ENCODE assay signal across 21 mouse cellular contexts in the genomic region with DNA sequence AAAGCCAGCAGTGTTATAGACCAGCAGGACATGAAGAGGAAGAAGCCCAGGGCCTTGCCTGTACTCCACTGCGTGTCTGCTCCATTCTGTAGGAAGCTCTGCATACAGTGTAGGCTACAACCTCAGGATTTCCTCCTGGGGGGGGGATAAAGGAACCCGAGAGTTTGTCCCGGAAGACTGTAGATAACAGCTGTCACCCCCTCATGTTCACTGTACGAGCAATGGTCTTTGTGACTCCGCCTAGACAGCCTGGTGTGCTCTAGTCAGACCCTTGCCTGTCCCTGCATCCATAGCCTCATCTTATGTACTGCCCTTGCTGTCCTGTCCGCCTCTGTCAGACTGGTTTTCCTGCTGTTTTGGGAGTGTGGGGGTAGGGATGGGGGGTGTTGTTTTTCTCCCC. TPM values are rescaled to one million over a fixed set of nuclear protein-coding genes. Genes with fewer than 3 reads are reported as not detected.
DNase-seq lines count a peak whose midpoint lies in the region; ATAC-seq lines count a peak whose summit lies in the region.
"Had no signal": no experiment of that assay in that cellular context is flagged by ENCODE, and none has a peak within 500 bp of the region (broad histone marks: within the 10 kb centered on the region; RNA-seq: fewer than 3 reads in every experiment).

No protein-coding gene starts in this region.

- H3K4me3 ChIP-seq in kidney, embryonic 14.5 days (ENCODE audit: low read length), result no peak overlapping the region
- H3K4me3 ChIP-seq in liver, embryonic 12.5 days, result no peak overlapping the region
- no peak overlapping the region for H3K4me3 ChIP-seq in liver, embryonic 16.5 days (ENCODE audit: low read depth, low read length)
- H3K4me3 ChIP-seq: forebrain, embryonic 10.5 days; forebrain, embryonic 13.5 days; heart, embryonic 13.5 days had no signal

- no peak overlapping the region for H3K9ac ChIP-seq in kidney, embryonic 14.5 days (ENCODE audit: low read depth, low read length)
- no peak overlapping the region for H3K9ac ChIP-seq in liver, embryonic 12.5 days
- H3K9ac ChIP-seq in liver, embryonic 16.5 days (ENCODE audit: low read depth, low read length), result no peak overlapping the region
- H3K9ac ChIP-seq: forebrain, embryonic 13.5 days; heart, embryonic 13.5 days; hindbrain, embryonic 14.5 days had no signal

- ATAC-seq in kidney, embryonic 14.5 days (ENCODE audit: low FRiP score, low TSS enrichment), result 0 out of 2 replicates have a peak, but pooled peaks have one; percentile 28
- peak; percentile 40; the same call in 1 of the 2 replicates for ATAC-seq in liver, embryonic 12.5 days
- ATAC-seq in liver, embryonic 16.5 days (ENCODE audit: low read depth), result peak; percentile 31; the same call in 1 of the 2 replicates
- ATAC-seq in inflammation-experienced regulatory T-cells, adult 6 months, result no peak
- ATAC-seq: activated CD4-positive, CD25-positive, alpha-beta regulatory T cell, adult 4 months; forebrain, embryonic 13.5 days; forebrain, embryonic 16.5 days had no signal

- DNase-seq in heart, adult 11 months, result peak; percentile 55
- no peak for DNase-seq in heart, postnatal 36 days
- DNase-seq in kidney, adult 9 months, result no peak
- DNase-seq in thymus, postnatal 4 days, result no peak
- DNase-seq: adrenal gland, postnatal 10 days; adrenal gland, postnatal 36 days; cerebellum, adult 18-20 months; cerebellum, adult 9-10 months; cerebellum, postnatal 14 days; gastrocnemius, postnatal 10 days; gastrocnemius, postnatal 36 days had no signal

- no peaks in the 10 kb centered on the region for H3K9me3 ChIP-seq in kidney, embryonic 14.5 days (ENCODE audit: control insufficient read depth, low read length)
- no peaks in the 10 kb centered on the region for H3K9me3 ChIP-seq in liver, embryonic 12.5 days (replicated peaks)
- H3K9me3 ChIP-seq in liver, embryonic 16.5 days (replicated peaks; ENCODE audit: control insufficient read depth, low read length), result no peaks in the 10 kb centered on the region
- H3K9me3 ChIP-seq: forebrain, embryonic 10.5 days; forebrain, embryonic 13.5 days; heart, embryonic 13.5 days had no signal

- no peak overlapping the region for H3K4me2 ChIP-seq in kidney, embryonic 14.5 days (replicated peaks; ENCODE audit: low read depth, low read length)
- H3K4me2 ChIP-seq in liver, embryonic 12.5 days, result no peak overlapping the region
- no peak overlapping the region for H3K4me2 ChIP-seq in liver, embryonic 16.5 days (ENCODE audit: low read depth, low read length)
- H3K4me2 ChIP-seq: forebrain, embryonic 13.5 days; heart, embryonic 13.5 days; hindbrain, embryonic 14.5 days had no signal

- 84% methylated on average over 6 of the region's 6 CpGs for WGBS in kidney, embryonic 14.5 days
- WGBS in liver, embryonic 12.5 days (ENCODE audit: insufficient replicate concordance), result 70% methylated on average over 6 of the region's 6 CpGs
- WGBS in liver, embryonic 16.5 days (ENCODE audit: insufficient replicate concordance), result 55% methylated on average over 6 of the region's 6 CpGs

- no peaks in the 10 kb centered on the region for H3K4me1 ChIP-seq in kidney, embryonic 14.5 days (ENCODE audit: control insufficient read depth, insufficient read depth, low read length)
- peaks cover 9% of the 10 kb centered on the region for H3K4me1 ChIP-seq in liver, embryonic 12.5 days
- H3K4me1 ChIP-seq in liver, embryonic 16.5 days (ENCODE audit: control insufficient read depth, low read depth, low read length), result peaks cover 3% of the 10 kb centered on the region
- H3K4me1 ChIP-seq: forebrain, embryonic 10.5 days; forebrain, embryonic 13.5 days; heart, embryonic 13.5 days had no signal

- no peaks in the 10 kb centered on the region for H3K27me3 ChIP-seq in kidney, embryonic 14.5 days (ENCODE audit: control insufficient read depth, insufficient read depth, low read length)
- H3K27me3 ChIP-seq in liver, embryonic 12.5 days (replicated peaks), result no peaks in the 10 kb centered on the region
- no peaks in the 10 kb centered on the region for H3K27me3 ChIP-seq in liver, embryonic 16.5 days (ENCODE audit: control insufficient read depth, insufficient read depth, low read depth, low read length)
- H3K27me3 ChIP-seq: forebrain, embryonic 13.5 days; heart, embryonic 13.5 days had no signal

- intact Hi-C loops in heart, postnatal 36 days (cut with DNase I), result no loop called here

- H3K27ac ChIP-seq in kidney, embryonic 14.5 days (ENCODE audit: low read depth, low read length), result no peak overlapping the region
- no peak overlapping the region for H3K27ac ChIP-seq in liver, embryonic 12.5 days
- no peak overlapping the region for H3K27ac ChIP-seq in liver, embryonic 16.5 days (ENCODE audit: low read length)
- H3K27ac ChIP-seq: forebrain, embryonic 10.5 days; forebrain, embryonic 13.5 days; heart, embryonic 13.5 days; hindbrain, embryonic 14.5 days had no signal

- H3K36me3 ChIP-seq in kidney, embryonic 14.5 days (ENCODE audit: control insufficient read depth, insufficient read depth, low read length), result peaks cover 78% of the 10 kb centered on the region
- H3K36me3 ChIP-seq in liver, embryonic 12.5 days, result peaks cover 70% of the 10 kb centered on the region
- H3K36me3 ChIP-seq in liver, embryonic 16.5 days (ENCODE audit: control insufficient read depth, insufficient read depth), result peaks cover 5% of the 10 kb centered on the region

RNA-seq across cellular contexts. Expression of a gene that starts 33.4 kb away (rescaled TPM):
- 10 to 100 TPM; 86.6 to 99.5 TPM for total RNA-seq in heart, postnatal 36 days (2021)
- polyA plus RNA-seq in kidney, embryonic 14.5 days (2014; fragmentation: Nextera tagmentation; extraction: Ambion mirVana), result 93.0 and 101 TPM in 2 replicates
- polyA plus RNA-seq in liver, embryonic 12.5 days (2016; fragmentation: Nextera tagmentation; extraction: Ambion mirVana), result 35.5 and 37.2 TPM in 2 replicates
- polyA plus RNA-seq in liver, embryonic 16.5 days (2015; fragmentation: Nextera tagmentation; extraction: Ambion mirVana), result 22.1 and 23.0 TPM in 2 replicates
- 10 to 100 TPM; 93.0 to 99.2 (median 98.7) TPM for polyA plus RNA-seq in inflammation-experienced regulatory T-cells, adult 6 months (2017; shearing (Covaris generic))

RNA-seq across cellular contexts. Expression of a gene that starts 33.4 kb away (rescaled TPM):
- total RNA-seq in heart, postnatal 36 days (2021), result 100 to 1,000 TPM; 171 to 184 TPM
- 17.9 and 18.6 TPM in 2 replicates for polyA plus RNA-seq in kidney, embryonic 14.5 days (2014; fragmentation: Nextera tagmentation; extraction: Ambion mirVana)
- polyA plus RNA-seq in liver, embryonic 12.5 days (2016; fragmentation: Nextera tagmentation; extraction: Ambion mirVana), result 12.1 and 13.2 TPM in 2 replicates
- 7.3 and 9.0 TPM in 2 replicates for polyA plus RNA-seq in liver, embryonic 16.5 days (2015; fragmentation: Nextera tagmentation; extraction: Ambion mirVana)
- polyA plus RNA-seq in inflammation-experienced regulatory T-cells, adult 6 months (2017; shearing (Covaris generic)), result 10 to 100 TPM; 18.0 to 23.2 (median 18.3) TPM

RNA-seq across cellular contexts. Expression of a gene that starts 57.1 kb away (rescaled TPM):
- 10 to 100 TPM; 14.8 to 15.4 TPM for total RNA-seq in heart, postnatal 36 days (2021)
- polyA plus RNA-seq in kidney, embryonic 14.5 days (2014; fragmentation: Nextera tagmentation; extraction: Ambion mirVana), result 27.9 and 41.9 TPM in 2 replicates
- 63.8 and 64.2 TPM in 2 replicates for polyA plus RNA-seq in liver, embryonic 12.5 days (2016; fragmentation: Nextera tagmentation; extraction: Ambion mirVana)
- polyA plus RNA-seq in liver, embryonic 16.5 days (2015; fragmentation: Nextera tagmentation; extraction: Ambion mirVana), result 36.8 and 38.6 TPM in 2 replicates
- polyA plus RNA-seq in inflammation-experienced regulatory T-cells, adult 6 months (2017; shearing (Covaris generic)), result 10 to 100 TPM; 40.8 to 58.9 (median 47.8) TPM
